Mouse (Mus musculus) kidney, adult 2 months (tissue): Measurements from ENCODE around the gene 1110002E22Rik. TPM values are rescaled to one million over a fixed set of nuclear protein-coding genes. Genes with fewer than 3 reads are reported as not detected.

Source experiments
- DNase-seq: peaks from one replicate; pipeline ENCODE4 v3.0.0; 2021
- H3K27ac ChIP-seq: fragments of 200-500 bp; 2 replicates; pipeline ENCODE4 v1.5.1; 2012; ENCODE audit warnings: low read depth, low read length, control low read depth, inconsistent platforms; ENCODE audit not compliant: insufficient read depth
- H3K27me3 ChIP-seq: fragments of 200-500 bp; replicated peaks from 2 replicates; pipeline ENCODE4 v1.6.1; 2012; ENCODE audit warnings: mild to moderate bottlenecking, moderate library complexity, low read length, inconsistent platforms; ENCODE audit not compliant: control insufficient read depth, insufficient read depth
- H3K36me3 ChIP-seq: fragments of 200-500 bp; 2 replicates; pipeline ENCODE4 v1.6.1; 2012; ENCODE audit warnings: mild to moderate bottlenecking, moderate library complexity, low read length, inconsistent platforms; ENCODE audit not compliant: control insufficient read depth, insufficient read depth
- H3K4me1 ChIP-seq: fragments of 200-500 bp; 2 replicates; pipeline ENCODE4 v1.6.1; 2011; ENCODE audit warnings: low read length; ENCODE audit not compliant: control insufficient read depth, insufficient read depth
- H3K4me3 ChIP-seq: fragments of 200-500 bp; 2 replicates; pipeline ENCODE4 v1.5.1; 2011; ENCODE audit warnings: mild to moderate bottlenecking, low read depth, low read length, control low read depth; ENCODE audit not compliant: insufficient read depth
- CTCF ChIP-seq: fragments of 200-500 bp; conservative IDR thresholded peaks from 2 replicates; pipeline ENCODE4 v1.5.1; 2011; ENCODE audit warnings: low read depth, mild to moderate bottlenecking, control low read depth, low read length, moderate library complexity, mixed read lengths; ENCODE audit not compliant: insufficient read depth, insufficient read length
- POLR2A ChIP-seq: fragments of 200-500 bp; IDR thresholded peaks from one replicate; pipeline ENCODE4 v1.6.1; 2011; ENCODE audit warnings: low read depth, low read length, control low read depth
- WGBS: fragments of 180-500 bp; shearing (Covaris S2); methylation state at CpG from one replicate; pipeline ENCODE4 v1.1.7; 2018; 5-methylcytosine and 5-hydroxymethylcytosine counted together
- polyA plus RNA-seq: library from polyadenylated mRNA; depleted of rRNA; stranded (reverse); fragments of >200 nt; gene quantifications from 2 replicates; pipeline ENCODE4 v1.2.3, GENCODE M21; 2012; rRNA removed

1110002E22Rik gene
- 0.01 and 0.42 TPM in 2 replicates for polyA plus RNA-seq

DNA sequence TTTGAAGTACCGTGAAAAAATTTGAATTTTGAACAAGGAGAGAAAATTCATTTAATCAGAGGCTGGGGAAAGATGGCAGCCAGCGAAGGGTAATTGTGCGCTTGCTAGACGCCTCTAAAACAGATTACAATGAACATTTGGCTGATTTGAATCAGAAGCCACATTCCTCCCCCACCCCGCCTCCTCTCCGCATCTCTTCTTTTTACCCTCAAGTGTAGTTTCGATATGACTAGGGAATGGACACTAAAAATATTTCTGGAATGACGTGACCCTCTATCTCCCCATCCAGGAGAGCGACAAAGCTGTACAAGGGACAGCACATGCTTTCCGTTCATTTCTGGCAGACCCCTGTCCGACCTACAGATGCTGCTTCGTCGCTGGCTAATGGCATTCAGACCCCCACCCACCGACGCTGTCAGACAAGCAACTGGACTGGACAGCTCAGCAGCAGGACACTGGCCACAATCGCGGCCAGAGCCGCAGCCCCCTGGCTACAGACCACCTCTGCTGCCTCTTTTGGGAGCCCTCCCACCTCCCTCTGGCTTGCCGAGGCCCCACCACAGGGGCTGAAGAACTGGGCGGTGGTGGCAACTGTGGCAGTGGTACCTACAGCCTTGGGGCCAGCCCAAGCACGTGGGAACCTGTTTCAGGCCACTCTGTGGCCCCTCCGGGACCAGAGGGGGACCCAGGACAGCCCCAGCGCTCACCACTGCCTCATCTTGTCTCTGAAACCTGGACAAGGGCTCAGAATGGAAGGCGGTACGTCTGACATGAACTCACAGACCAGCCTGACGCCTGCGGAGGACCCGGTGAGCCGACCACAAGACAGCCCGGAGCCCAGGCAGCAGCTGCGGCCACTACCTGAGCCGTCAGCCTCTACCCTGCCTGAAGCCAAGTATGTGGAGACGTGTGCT is at the start of gene 1110002E22Rik:
Gene 1110002E22Rik (plus strand): TSS at position 321 of the 914 bp plus-strand sequence.
- no peak within 1 kb of the TSS for H3K27ac ChIP-seq
- WGBS = 80% methylated on average over 33 of the region's 33 CpGs
- no peaks in the 10 kb centered on the region for H3K36me3 ChIP-seq
- H3K27me3 ChIP-seq = no peaks in the 10 kb centered on the region
- H3K4me3 ChIP-seq = no peak within 1 kb of the TSS
- H3K4me1 ChIP-seq = no peaks in the 10 kb centered on the region
- no peak for TF ChIP-seq POLR2A
- TF ChIP-seq CTCF = no peak
- no peak for DNase-seq

DNA sequence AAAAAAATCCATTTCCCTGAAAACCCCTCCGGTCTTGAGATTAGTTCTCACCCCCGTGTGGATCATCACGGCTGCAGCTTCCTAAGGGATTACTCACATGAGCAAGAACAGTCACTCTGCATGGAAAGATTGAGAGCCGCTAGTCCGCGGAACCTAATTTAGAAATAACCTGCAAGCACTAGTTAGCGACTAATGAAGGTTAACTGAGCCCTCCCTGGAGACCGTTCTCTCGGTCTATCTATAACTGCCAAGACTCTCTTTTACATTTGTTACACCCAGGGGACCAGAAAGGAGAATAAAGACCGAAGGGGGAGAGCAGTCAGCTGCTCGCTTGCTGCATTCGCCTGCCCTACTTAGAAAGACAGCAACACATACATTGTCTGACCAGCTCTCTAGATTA is 48.0 kb upstream of the 1110002E22Rik start:
- WGBS = 44% methylated on average over 12 of the region's 12 CpGs
- H3K4me1 ChIP-seq = no peaks in the 10 kb centered on the region
- no peak overlapping the region for H3K27ac ChIP-seq
- DNase-seq = no peak
- H3K27me3 ChIP-seq = no peaks in the 10 kb centered on the region
- H3K4me3 ChIP-seq = no peak overlapping the region
- TF ChIP-seq POLR2A (no peak), CTCF (no peak)
- no peaks in the 10 kb centered on the region for H3K36me3 ChIP-seq

DNA sequence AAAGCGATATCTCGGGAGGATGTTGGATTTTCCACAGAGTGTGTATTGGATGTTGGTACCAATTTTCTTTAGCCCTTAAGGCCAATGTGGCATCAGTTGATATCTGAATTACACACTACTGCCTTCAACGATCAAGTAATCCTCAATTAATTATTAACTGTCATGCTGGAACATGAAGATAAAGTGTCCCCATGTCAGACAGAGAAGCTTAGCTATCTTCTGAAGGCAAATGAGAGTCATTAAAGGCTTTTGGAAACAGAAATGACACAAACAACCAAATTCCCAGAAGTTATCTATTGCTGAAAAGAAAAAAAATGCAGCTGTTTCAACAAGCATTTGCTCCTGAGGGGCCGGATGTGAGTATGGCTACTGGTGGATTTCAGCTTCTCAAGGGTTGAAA is 42.8 kb upstream of the 1110002E22Rik start:
- Histone ChIP-seq H3K27me3 (no peaks in the 10 kb centered on the region), H3K27ac (no peak overlapping the region), H3K36me3 (no peaks in the 10 kb centered on the region), H3K4me3 (no peak overlapping the region), H3K4me1 (no peaks in the 10 kb centered on the region)
- DNase-seq = no peak
- 46% methylated on average over 4 of the region's 4 CpGs for WGBS
- TF ChIP-seq CTCF (no peak), POLR2A (no peak)

DNA sequence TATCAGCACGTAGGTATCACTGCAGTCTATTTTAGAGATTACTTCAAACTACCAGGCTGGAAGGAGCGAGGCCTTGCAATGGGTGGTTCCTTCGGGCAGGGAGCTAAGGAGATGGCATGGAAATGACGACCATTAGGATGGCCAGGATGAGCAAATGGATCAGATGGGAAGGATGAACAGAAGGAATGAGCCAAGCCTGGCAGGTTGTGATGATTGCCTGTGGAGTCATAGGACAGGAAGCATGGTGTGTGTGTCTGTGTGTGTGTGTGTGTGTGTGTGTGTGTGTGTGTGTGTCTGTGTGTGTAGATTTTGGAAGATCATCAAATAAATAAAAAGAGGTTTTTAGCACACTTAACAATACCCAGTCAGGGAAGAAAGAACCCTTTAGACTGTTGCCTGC is 42.2 kb upstream of the 1110002E22Rik start:
- DNase-seq = no peak
- no peaks in the 10 kb centered on the region for H3K4me1 ChIP-seq
- no peak for TF ChIP-seq CTCF
- TF ChIP-seq POLR2A = no peak
- WGBS = 87% methylated on average over 4 of the region's 4 CpGs
- H3K36me3 ChIP-seq = no peaks in the 10 kb centered on the region
- no peak overlapping the region for H3K4me3 ChIP-seq
- no peaks in the 10 kb centered on the region for H3K27me3 ChIP-seq
- H3K27ac ChIP-seq = no peak overlapping the region

DNA sequence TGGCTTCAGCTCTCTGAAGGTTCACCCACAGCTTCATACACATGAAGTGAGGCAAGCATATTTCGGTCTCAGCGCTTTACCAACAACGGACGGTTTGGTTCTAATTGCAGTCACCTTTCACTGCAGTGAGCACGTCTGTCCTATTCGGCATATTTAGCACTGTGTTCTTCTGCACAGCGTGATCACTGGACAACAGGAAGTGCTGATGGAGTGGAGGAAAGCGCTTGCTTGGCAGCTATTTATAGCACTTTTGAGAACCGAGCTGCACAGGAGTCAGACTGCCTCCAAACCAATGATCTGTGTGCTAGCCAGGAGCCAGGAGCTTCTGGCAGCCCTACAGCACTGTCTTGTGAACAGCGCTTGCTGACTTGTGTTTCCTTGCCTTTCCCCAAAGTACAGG is 38.6 kb upstream of the 1110002E22Rik start:
- Histone ChIP-seq H3K36me3 (no peaks in the 10 kb centered on the region), H3K27me3 (no peaks in the 10 kb centered on the region), H3K27ac (no peak overlapping the region), H3K4me1 (no peaks in the 10 kb centered on the region), H3K4me3 (no peak overlapping the region)
- WGBS = 56% methylated on average over 10 of the region's 10 CpGs
- TF ChIP-seq CTCF (no peak), POLR2A (no peak)
- DNase-seq = peak; percentile 9

DNA sequence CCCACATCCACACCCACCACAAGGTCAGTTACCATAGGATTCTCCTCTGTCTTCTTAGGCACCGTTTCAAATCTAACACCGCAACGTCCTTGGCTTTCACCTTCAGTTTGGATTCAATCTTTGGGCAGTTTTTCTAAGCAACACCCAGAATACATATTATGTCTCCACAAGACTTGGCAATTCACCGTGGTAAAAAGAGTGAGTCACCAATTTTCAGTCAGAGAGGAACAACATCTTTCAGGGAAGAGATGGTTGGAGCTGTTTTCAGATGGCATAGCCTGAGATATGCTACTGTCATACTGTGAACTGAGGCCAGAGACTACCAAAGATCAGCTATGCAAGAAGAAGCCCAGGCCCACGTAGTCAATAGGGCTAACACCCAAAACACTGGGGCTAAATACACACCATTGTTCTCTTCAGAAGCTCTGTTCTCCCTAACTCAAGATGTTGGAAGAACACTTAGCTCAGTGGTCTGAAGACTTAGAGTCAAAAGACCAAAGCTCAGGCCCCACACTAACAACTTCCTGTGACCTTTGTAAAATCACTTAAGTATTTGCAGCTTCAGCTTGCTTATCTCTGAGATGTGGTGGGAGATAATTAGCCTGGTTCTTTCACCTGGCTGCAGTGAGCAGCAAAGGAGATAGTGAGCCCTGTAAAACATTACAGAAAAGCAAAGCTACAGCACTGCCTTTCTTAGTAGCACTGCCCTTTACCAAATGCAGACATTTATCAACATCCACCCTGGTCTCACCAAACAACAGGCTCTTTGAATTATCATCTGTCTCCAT is 37.1 kb upstream of the 1110002E22Rik start:
- H3K27me3 ChIP-seq = no peaks in the 10 kb centered on the region
- 83% methylated on average over 5 of the region's 5 CpGs for WGBS
- no peak for DNase-seq
- TF ChIP-seq CTCF (no peak), POLR2A (no peak)
- no peaks in the 10 kb centered on the region for H3K4me1 ChIP-seq
- no peaks in the 10 kb centered on the region for H3K36me3 ChIP-seq
- H3K4me3 ChIP-seq = no peak overlapping the region
- H3K27ac ChIP-seq = no peak overlapping the region

DNA sequence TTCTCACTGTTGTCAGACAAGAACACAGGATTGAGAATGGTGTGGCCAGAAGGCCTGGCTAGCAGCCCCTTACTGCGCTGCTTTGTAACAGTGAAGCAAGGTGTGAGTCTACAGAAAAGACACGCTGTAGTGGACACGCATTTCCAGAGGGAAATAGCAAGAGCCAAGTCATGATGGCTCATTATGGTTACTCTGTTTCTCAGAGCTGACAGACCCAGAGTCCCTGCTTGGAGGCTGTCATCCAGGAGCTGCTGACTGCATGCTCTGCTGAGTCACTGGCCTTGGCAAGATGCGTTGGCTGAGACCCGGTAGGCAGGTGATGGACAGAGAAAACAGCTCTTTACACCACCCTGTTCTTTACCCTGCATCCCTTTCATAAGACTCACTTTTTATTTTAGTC is 35.5 kb upstream of the 1110002E22Rik start:
- H3K27ac ChIP-seq = no peak overlapping the region
- no peaks in the 10 kb centered on the region for H3K27me3 ChIP-seq
- no peaks in the 10 kb centered on the region for H3K36me3 ChIP-seq
- 81% methylated on average over 5 of the region's 5 CpGs for WGBS
- no peak overlapping the region for H3K4me3 ChIP-seq
- DNase-seq = peak; percentile 72
- TF ChIP-seq POLR2A (no peak), CTCF (no peak)
- no peaks in the 10 kb centered on the region for H3K4me1 ChIP-seq
